Mouse (Mus musculus) ES-E14 (cell line): ENCODE measurements at regions not wholly inside any gene's neighbourhood (a gene's known extent, or its start where the extent isn't known, plus 50 kb on each side); places are given as distances from the start of the nearest gene placed in this dataset.

Experiments used
- DNase-seq: peaks from one replicate; pipeline ENCODE4 v3.0.0-alpha.2; 2013; ENCODE audit warnings: low read depth, low spot score
- H3K27ac ChIP-seq: 2 replicates; pipeline ENCODE4 v1.5.1; 2012; ENCODE audit warnings: low read depth, mild to moderate bottlenecking, low read length, moderate library complexity, mixed read lengths; ENCODE audit not compliant: poor library complexity, insufficient read depth, severe bottlenecking
- H3K36me3 ChIP-seq: 2 replicates; pipeline ENCODE4 v1.6.1; 2012; ENCODE audit warnings: mild to moderate bottlenecking, low read length, moderate library complexity, mixed read lengths; ENCODE audit not compliant: control insufficient read depth, poor library complexity, insufficient read depth, severe bottlenecking
- H3K4me1 ChIP-seq, 2 experiments: fragments of 150-350 bp in 1 of 2; sonication (generic) in 1 of 2; 2 replicates each; pipeline ENCODE4 v1.6.1; 2012; ENCODE audit warnings: low read length in 2 of 2, mild to moderate bottlenecking in 1 of 2, mixed read lengths in 1 of 2; ENCODE audit not compliant: control insufficient read depth in 2 of 2, insufficient read depth in 2 of 2, poor library complexity in 1 of 2
- H3K4me3 ChIP-seq, 2 experiments: fragments of 150-350 bp in 1 of 2; sonication (generic) in 1 of 2; 2 replicates each; pipeline ENCODE4 v1.5.1; 2012; ENCODE audit warnings: low read length in 2 of 2, low read depth in 1 of 2, mild to moderate bottlenecking in 1 of 2, mixed read lengths in 1 of 2; ENCODE audit not compliant: insufficient read depth in 1 of 2, poor library complexity in 1 of 2, severe bottlenecking in 1 of 2
- H3K9ac ChIP-seq: 2 replicates; pipeline ENCODE4 v1.6.1; 2012; ENCODE audit warnings: low read depth, mild to moderate bottlenecking, low read length, mixed read lengths; ENCODE audit not compliant: poor library complexity, insufficient read depth, severe bottlenecking
- H3K9me3 ChIP-seq: fragments of 150-350 bp; sonication (generic); 2 replicates; pipeline ENCODE4 v1.6.1; 2012; ENCODE audit warnings: low read depth, mild to moderate bottlenecking, low read length; ENCODE audit not compliant: control insufficient read depth, insufficient read depth
- CHD2 ChIP-seq: IDR thresholded peaks from 2 replicates; pipeline ENCODE4 v1.6.1; 2014; ENCODE audit warnings: mild to moderate bottlenecking, low read depth, low read length, inconsistent platforms
- HCFC1 ChIP-seq: IDR thresholded peaks from 2 replicates; pipeline ENCODE4 v1.6.1; 2012; ENCODE audit warnings: low read length, inconsistent platforms, borderline replicate concordance; ENCODE audit not compliant: insufficient read depth
- MAFK ChIP-seq: IDR thresholded peaks from 2 replicates; pipeline ENCODE4 v1.6.1; 2014; ENCODE audit warnings: mild to moderate bottlenecking, low read depth, low read length, inconsistent platforms; ENCODE audit not compliant: insufficient read depth
- ZC3H11A ChIP-seq: IDR thresholded peaks from 2 replicates; pipeline ENCODE4 v1.6.1; 2012; ENCODE audit warnings: low read depth, mild to moderate bottlenecking, inconsistent platforms, low read length, borderline replicate concordance
- ZNF384 ChIP-seq: IDR thresholded peaks from 2 replicates; pipeline ENCODE4 v1.6.1; 2012; ENCODE audit warnings: low read depth, low read length, inconsistent platforms
- in situ Hi-C, 2 experiments: fragments of 600-800 bp; cut with MboI; formaldehyde crosslinking; loops; one replicate each; pipeline ENCODE4 v1.15.1; 2025; ENCODE audit warnings: low sequenced_read_pairs in 2 of 2, inconsistent platforms in 1 of 2; ENCODE audit not compliant: unreplicated experiment in 2 of 2

- TF ChIP-seq HCFC1 (no peak), ZNF384 (no peak), CHD2 (no peak), MAFK (no peak), ZC3H11A (no peak)
- no peak overlapping the region for H3K4me3 ChIP-seq
- no peaks in the 10 kb centered on the region for H3K4me1 ChIP-seq
- H3K9me3 ChIP-seq = no peaks in the 10 kb centered on the region
- no peaks in the 10 kb centered on the region for H3K36me3 ChIP-seq
- H3K9ac ChIP-seq = no peak overlapping the region
- no peak overlapping the region for H3K27ac ChIP-seq
- in situ Hi-C loops = no loop called here
- DNase-seq = no peak
These were observed 261.7 kb downstream of the Pla2g4a start for GRCm38 (mm10) chr1:149699411-149699810.

DNA sequence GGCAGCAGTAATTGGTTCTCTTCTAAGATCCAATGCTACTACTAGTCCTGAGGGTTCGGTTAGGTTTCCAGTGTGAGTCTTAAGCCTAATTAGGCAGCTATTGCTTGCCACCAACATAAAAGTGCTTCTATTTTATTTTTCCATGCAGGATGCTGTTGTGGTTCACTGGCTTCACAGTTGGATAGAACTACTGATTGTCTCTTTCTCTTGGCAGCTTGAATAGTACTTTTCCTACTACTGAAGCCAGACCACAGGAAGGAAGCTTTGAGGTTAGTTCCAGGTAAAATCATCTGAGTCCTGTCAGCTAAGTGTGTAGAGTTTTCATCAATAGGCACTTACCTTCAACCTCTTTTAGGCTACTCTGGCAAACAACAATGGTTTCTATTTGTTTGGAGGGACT is 286.9 kb downstream of the Pla2g4a start:
- DNase-seq = no peak
- H3K9me3 ChIP-seq = no peaks in the 10 kb centered on the region
- no peaks in the 10 kb centered on the region for H3K36me3 ChIP-seq
- TF ChIP-seq CHD2 (no peak), HCFC1 (no peak), MAFK (no peak), ZNF384 (no peak)
- no peak overlapping the region for H3K27ac ChIP-seq
- H3K4me3 ChIP-seq = no peak overlapping the region
- H3K9ac ChIP-seq = no peak overlapping the region
- no peaks in the 10 kb centered on the region for H3K4me1 ChIP-seq
- in situ Hi-C loops = no loop called here

DNA sequence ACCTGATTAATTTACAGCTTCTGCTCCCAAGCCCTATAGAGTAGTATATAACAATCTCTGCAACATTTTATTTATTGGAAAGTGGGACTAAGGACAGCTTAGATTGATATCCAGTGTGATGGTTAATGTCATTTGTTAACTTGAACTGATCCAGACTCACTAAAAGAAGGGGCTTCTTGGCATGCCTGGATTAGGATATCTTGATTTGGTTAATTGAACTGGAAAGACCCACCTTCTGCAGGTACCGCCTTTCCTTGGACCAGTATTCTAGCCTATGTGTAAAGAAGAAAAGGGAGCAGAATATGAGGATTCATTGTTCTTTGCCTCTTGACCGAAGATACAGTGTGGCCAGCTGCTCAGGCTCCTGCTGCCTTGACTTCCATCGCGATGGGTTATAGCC is 288.5 kb downstream of the Pla2g4a start:
- Histone ChIP-seq H3K9ac (no peak overlapping the region), H3K36me3 (no peaks in the 10 kb centered on the region), H3K4me3 (no peak overlapping the region), H3K9me3 (no peaks in the 10 kb centered on the region), H3K27ac (no peak overlapping the region), H3K4me1 (no peaks in the 10 kb centered on the region)
- DNase-seq = no peak
- in situ Hi-C loops = no loop called here
- TF ChIP-seq ZNF384 = no peak
- no peak for TF ChIP-seq MAFK
- TF ChIP-seq ZC3H11A = no peak
- no peak for TF ChIP-seq CHD2
- TF ChIP-seq HCFC1 = no peak

DNA sequence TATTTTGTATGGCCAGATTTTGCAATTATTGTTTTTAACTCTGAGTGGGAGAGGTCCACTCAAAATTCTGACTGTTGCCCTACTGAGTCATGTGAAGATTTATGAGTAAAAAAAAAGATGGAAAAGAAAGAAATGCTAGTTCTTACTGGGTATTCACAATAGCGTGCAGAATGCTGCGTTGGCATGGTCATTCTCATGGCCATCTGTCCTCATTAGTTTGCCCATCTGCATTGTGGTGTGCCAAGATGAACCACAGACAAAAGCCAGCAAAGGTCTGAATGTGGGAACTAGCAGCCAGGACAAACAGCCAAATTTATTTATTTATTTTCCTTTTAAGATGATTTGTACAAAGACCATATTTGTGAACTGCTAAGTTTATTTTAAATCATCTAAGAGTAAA is 289.0 kb downstream of the Pla2g4a start:
- in situ Hi-C loops = no loop called here
- no peaks in the 10 kb centered on the region for H3K36me3 ChIP-seq
- H3K4me1 ChIP-seq = no peaks in the 10 kb centered on the region
- no peak for TF ChIP-seq CHD2
- TF ChIP-seq MAFK = no peak
- TF ChIP-seq ZC3H11A = no peak
- TF ChIP-seq ZNF384 = no peak
- TF ChIP-seq HCFC1 = no peak
- no peak for DNase-seq
- no peak overlapping the region for H3K4me3 ChIP-seq
- H3K9me3 ChIP-seq = no peaks in the 10 kb centered on the region
- no peak overlapping the region for H3K9ac ChIP-seq
- H3K27ac ChIP-seq = no peak overlapping the region

DNA sequence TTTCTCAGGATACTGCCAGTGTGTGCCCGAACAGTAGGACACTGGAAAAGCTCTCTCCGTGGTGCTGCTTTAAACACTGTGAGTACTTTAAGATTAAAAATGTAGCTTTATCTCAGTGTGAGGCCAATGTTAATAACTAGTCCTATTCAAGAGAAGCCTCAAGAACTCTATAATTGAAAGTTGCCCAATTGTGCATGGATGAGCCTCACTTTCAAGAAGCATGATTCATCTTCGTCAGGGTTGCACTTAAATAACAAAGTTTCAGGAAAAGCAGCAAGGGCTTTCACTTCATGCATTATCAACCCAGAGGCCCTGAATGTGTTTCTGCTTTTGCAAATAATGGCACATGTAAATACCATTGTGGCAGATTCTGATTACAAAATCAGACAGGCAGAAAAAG is 290.0 kb downstream of the Pla2g4a start:
- no peaks in the 10 kb centered on the region for H3K4me1 ChIP-seq
- H3K4me3 ChIP-seq = no peak overlapping the region
- in situ Hi-C loops = no loop called here
- no peak overlapping the region for H3K9ac ChIP-seq
- H3K36me3 ChIP-seq = no peaks in the 10 kb centered on the region
- no peak overlapping the region for H3K27ac ChIP-seq
- TF ChIP-seq MAFK = no peak
- no peak for TF ChIP-seq CHD2
- TF ChIP-seq ZNF384 = no peak
- no peak for TF ChIP-seq HCFC1
- no peak for TF ChIP-seq ZC3H11A
- DNase-seq = no peak
- H3K9me3 ChIP-seq = no peaks in the 10 kb centered on the region
